Mouse (Mus musculus) layer of hippocampus, postnatal 36 days (tissue): Measurements from ENCODE around the gene Ttc29. TPM values are rescaled to one million over a fixed set of nuclear protein-coding genes. Genes with fewer than 3 reads are reported as not detected.

Source experiments
- DNase-seq, 2 experiments: peaks; one replicate each; pipeline ENCODE4 v3.0.0; 2022
- total RNA-seq, 2 experiments: library from RNA; stranded (reverse); gene quantifications; 2 replicates each; pipeline ENCODE4 v1.2.3; 2021

Ttc29 gene
- total RNA-seq, 2 experiments from 2014 or later: not detected

DNA sequence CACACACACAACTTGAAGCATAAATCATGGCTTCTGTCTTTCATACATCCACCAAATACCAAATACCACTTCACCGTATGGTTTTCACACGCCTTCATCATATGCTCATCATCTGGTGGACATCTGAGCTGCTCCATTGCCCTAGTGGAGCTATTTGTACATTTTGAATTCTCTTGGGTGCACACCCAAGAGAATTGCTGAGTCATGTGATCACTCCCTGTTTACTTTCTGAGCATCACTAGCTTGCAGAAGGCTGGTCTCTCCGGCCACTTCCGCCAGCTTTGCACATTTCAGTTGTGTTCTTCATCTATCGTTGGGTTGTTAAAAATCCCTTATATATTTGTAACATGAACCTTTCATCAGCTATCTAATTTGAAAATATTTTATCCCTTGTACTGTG is 65.5 kb downstream of the Ttc29 start:
- DNase-seq: no peak

- no peak for DNase-seq
Measured at GRCm38 (mm10) chr8:78284805-78285204, 71.7 kb downstream of the Ttc29 start.

DNA sequence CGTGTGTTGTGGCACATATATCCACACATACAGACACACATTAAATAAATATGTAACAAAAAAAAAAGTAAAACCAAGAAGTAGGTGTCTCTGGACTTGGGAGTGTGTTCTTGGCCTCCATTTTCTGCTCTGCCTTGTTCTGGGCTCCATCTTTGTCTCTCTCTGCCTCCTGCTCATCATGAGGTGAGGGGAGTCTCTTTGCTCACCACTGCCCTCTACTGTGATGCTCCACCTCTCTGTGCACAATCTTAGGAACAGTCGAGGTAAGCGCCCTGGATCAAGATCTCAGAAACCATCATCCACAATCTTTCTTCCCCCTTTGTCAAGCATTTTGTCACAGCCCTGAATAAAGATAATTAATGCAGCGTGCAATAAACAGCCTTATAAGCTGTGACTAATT is 72.3 kb downstream of the Ttc29 start:
- DNase-seq: no peak

- DNase-seq: peak; percentile 8 to 15
Measured at GRCm38 (mm10) chr8:78289374-78289971, 76.4 kb downstream of the Ttc29 start.

GRCm38 (mm10) chr8:78290274-78290673 is 77.2 kb downstream of the Ttc29 start:
- no peak for DNase-seq

- no peak for DNase-seq
Measured at GRCm38 (mm10) chr8:78295494-78295893, 82.4 kb downstream of the Ttc29 start.

DNA sequence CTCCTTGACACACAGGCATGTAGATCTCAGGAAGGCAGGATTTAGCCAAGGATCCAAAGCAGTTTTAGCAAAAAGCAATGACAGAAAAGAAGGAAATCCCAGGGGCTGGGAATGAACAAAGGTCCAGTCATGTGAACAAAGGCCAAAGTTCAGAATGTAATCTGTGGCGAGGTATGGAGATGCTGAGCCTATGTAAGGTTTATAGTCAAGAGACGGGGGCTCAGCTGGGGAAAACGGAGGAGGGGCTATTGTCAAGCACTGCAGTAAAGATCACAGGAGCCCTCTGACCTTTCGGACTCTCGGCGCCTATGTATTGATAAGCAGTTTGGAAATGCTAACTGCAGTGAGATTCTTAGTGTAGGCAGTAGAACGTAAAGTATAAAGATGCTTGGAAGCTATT is 90.5 kb downstream of the Ttc29 start:
- DNase-seq: no peak

- no peak for DNase-seq
Measured at GRCm38 (mm10) chr8:78306604-78307003, 93.5 kb downstream of the Ttc29 start.

- DNase-seq: no peak
Measured at GRCm38 (mm10) chr8:78307131-78307530, 94.0 kb downstream of the Ttc29 start.

- DNase-seq: no peak
Measured at GRCm38 (mm10) chr8:78309539-78309938, 96.4 kb downstream of the Ttc29 start.

DNA sequence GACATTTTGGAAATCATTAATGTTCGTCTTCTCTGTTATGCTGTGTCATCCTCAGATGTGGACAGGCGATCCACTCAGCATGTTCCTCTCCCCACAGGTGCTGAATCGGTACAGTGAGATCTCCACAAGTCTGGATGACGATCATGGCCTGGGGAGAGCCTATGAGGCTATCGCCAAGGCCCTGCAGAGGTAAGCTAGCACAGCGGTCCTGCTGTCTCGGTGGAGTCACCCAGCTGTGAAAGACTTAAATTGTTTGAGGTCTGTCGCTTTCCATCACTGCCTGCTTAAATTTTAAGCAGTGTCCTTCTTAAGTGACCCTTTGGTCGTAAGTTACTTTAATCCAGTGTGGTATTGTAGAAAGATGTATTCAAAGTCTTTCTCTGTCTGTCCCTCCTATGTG is 102.5 kb downstream of the Ttc29 start:
- DNase-seq: no peak

- no peak for DNase-seq
Measured at GRCm38 (mm10) chr8:78317666-78318065, 104.6 kb downstream of the Ttc29 start.

GRCm38 (mm10) chr8:78323391-78323790 is 110.3 kb downstream of the Ttc29 start:
- DNase-seq: no peak

- DNase-seq: no peak
Measured at GRCm38 (mm10) chr8:78340689-78341529, 127.8 kb downstream of the Ttc29 start.

- no peak for DNase-seq
Measured at GRCm38 (mm10) chr8:78342151-78342550, 129.1 kb downstream of the Ttc29 start.

DNA sequence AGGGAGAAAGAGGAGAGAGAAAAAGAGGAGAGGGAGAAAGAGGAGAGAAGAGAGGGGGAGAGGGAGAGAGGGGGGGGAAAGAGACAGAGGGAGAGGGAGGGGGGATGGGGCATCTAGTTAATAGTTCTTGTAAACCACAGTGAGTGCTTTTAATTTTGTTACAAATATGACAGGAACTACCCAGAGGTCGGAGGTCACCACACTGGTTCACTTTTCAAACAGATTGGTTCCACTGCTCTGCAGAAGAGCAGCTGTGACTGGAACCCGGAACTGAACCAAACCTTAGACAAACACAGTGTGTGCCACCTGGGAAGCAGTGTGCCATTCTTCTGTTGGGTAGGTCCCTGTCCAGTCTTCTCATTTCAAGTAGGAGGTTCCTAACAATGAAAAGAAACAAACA is 130.9 kb downstream of the Ttc29 start:
- DNase-seq: no peak

GRCm38 (mm10) chr8:78345705-78346104 is 132.6 kb downstream of the Ttc29 start:
- no peak for DNase-seq

GRCm38 (mm10) chr8:78346131-78346621 is 133.1 kb downstream of the Ttc29 start:
- peak; percentile 5 to 10 for DNase-seq

DNA sequence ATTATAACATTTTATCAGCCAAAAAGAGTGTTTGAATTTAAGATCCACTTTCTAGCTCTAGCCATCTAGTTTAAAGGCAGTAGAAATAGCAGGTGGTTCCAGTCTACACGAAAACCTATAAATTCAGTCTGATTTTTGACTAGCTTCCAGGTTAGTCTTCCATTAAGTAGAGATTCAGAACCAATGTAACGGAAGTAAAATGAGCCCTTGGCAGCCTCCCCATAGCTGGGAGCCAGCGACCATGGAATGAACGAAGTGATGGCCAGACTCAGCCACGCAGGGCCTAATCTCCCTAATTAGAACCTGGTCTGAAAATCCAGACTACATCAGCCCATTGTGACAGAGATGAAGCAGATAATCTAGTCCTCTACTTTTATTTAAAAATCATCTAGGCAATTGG is 140.8 kb downstream of the Ttc29 start:
- no peak for DNase-seq

- DNase-seq: peak; percentile 3 to 11
Measured at GRCm38 (mm10) chr8:78354801-78355200, 141.7 kb downstream of the Ttc29 start.

DNA sequence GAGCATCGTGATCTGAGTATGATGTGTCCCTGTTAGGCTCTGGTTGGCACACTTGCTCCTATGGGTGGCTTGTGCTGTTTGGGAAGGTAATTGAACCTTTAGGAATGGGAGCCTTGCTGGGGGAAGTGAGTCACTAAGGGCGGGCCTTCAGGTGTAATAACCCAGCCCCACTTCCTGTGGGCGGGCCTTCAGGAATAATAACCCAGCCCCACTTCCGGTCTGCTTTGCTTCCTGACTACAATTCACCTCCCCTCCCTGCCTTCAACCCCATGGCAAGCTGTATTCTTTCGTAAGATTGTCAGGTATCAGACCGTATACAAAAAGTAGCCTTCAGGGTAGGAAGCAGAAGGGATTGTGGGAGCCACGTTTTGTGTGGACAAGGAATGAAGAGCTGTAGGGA is 177.7 kb downstream of the Ttc29 start:
- DNase-seq: no peak

DNA sequence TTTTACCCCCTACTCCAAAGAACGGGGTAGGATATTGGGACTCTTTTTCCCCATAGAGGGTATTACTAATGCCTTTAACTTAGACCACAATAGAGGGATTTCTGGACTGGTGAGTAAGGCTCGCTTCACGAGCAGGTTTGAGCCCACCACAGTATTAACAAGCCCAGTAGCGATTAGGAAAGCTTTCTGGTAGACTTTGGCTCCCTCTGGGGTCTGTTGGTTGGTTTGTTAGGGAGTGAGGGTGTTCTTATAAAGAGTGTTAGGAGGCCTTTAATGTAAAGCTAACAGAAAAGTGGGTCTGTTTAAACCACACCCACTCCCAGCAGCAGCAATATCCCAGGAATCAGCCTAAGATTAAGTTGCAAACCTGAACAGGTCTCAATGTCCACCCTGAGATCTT is 206.2 kb downstream of the Ttc29 start:
- no peak for DNase-seq

DNA sequence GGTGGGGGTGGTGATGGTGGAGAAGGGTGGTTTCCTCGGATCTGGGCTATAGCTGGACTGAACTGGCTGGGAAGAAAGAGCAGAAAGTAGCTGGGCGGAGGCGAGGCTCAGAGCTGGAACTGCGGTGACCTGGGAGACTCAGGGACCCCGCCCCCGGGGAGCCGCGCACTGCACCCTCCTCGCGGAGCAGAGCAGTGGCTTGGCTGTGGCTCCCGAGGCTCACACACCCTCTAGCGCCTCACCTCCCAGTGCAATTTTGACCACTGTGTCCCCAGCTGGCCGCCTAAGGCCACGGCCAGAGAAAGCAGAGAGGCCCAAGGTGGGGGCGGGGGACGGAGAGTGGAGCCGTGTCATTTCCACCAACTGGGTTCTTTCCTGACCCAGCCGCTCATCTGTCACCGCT is 207.0 kb downstream of the Ttc29 start:
- no peak for DNase-seq

- no peak for DNase-seq
Measured at GRCm38 (mm10) chr8:78423937-78424336, 210.8 kb downstream of the Ttc29 start.
